Mouse (Mus musculus) kidney, postnatal 0 days (tissue): ENCODE data around the gene Muc20. TPM values are rescaled to one million over a fixed set of nuclear protein-coding genes. Genes with fewer than 3 reads are reported as not detected.

ENCODE experiments used
- ATAC-seq: fragments of 200-750 bp; cut with Nextera tagmentation; replicated peaks from 2 replicates; pipeline ENCODE4 v1.8.0; 2017; ENCODE audit warnings: low read depth, moderate number of reproducible peaks, moderate TSS enrichment, moderate library complexity; ENCODE audit not compliant: low FRiP score
- DNase-seq: peaks from one replicate; pipeline ENCODE4 v3.0.0-alpha.2; 2016; ENCODE audit warnings: low spot score
- H3K27ac ChIP-seq: fragments of 300-500 bp; sonication (generic); 2 replicates; pipeline ENCODE4 v1.5.1; 2014; ENCODE audit warnings: mild to moderate bottlenecking
- H3K27me3 ChIP-seq: fragments of 300-500 bp; sonication (generic); 2 replicates; pipeline ENCODE4 v1.6.1; 2014; ENCODE audit warnings: low read length, mixed read lengths; ENCODE audit not compliant: insufficient read depth
- H3K36me3 ChIP-seq: fragments of 300-500 bp; sonication (generic); 2 replicates; pipeline ENCODE4 v1.6.1; 2014; ENCODE audit warnings: low read length, mixed read lengths; ENCODE audit not compliant: insufficient read depth
- H3K4me1 ChIP-seq: fragments of 300-500 bp; sonication (generic); replicated peaks from 2 replicates; pipeline ENCODE4 v1.6.1; 2014; ENCODE audit warnings: antibody characterized with exemption, low read length, mixed read lengths; ENCODE audit not compliant: insufficient read depth
- H3K4me2 ChIP-seq: fragments of 300-500 bp; sonication (generic); 2 replicates; pipeline ENCODE4 v1.6.1; 2014; ENCODE audit warnings: mild to moderate bottlenecking, low read length, moderate library complexity, mixed read lengths
- H3K4me3 ChIP-seq: fragments of 300-500 bp; sonication (generic); replicated peaks from 2 replicates; pipeline ENCODE4 v1.5.1; 2014; ENCODE audit warnings: low read depth, low read length
- H3K9ac ChIP-seq: fragments of 300-500 bp; sonication (generic); 2 replicates; pipeline ENCODE4 v1.6.1; 2014; ENCODE audit warnings: low read depth, low read length
- H3K9me3 ChIP-seq: fragments of 300-500 bp; sonication (generic); replicated peaks from 2 replicates; pipeline ENCODE4 v1.6.1; 2016; ENCODE audit warnings: low read length, inconsistent platforms, mixed read lengths
- CTCF ChIP-seq: IDR thresholded peaks from 2 replicates; pipeline ENCODE4 v1.5.1; 2016; ENCODE audit warnings: antibody characterized with exemption, low read depth, mild to moderate bottlenecking, moderate library complexity
- WGBS: fragments of 180-500 bp; shearing (Covaris S2); extraction: QIAGEN DNeasy Blood & Tissue Kit; methylation state at CpG from one replicate; pipeline ENCODE4 v1.1.7; 2014; 5-methylcytosine and 5-hydroxymethylcytosine counted together
- polyA plus RNA-seq: library from polyadenylated mRNA; unstranded; fragments of >200 nt; fragmentation: Nextera tagmentation; extraction: Ambion mirVana; gene quantifications from 2 replicates; pipeline ENCODE4 v1.2.1, GENCODE M21; 2015

Muc20 gene
- polyA plus RNA-seq, 1 experiment from 2014 or later, result 17.2 TPM

- ATAC-seq, result no peak
These were observed 13.7 kb downstream of the Muc20 start for GRCm38 (mm10) chr16:32783324-32784062.

GRCm38 (mm10) chr16:32778956-32779355 is 18.3 kb downstream of the Muc20 start:
- Histone ChIP-seq H3K27ac (no peak overlapping the region), H3K4me1 (0 out of 2 replicates have a peak, but pooled peaks cover 3% of the 10 kb centered on the region), H3K27me3 (no peaks in the 10 kb centered on the region), H3K9me3 (no peaks in the 10 kb centered on the region), H3K4me3 (no peak overlapping the region), H3K9ac (no peak overlapping the region), H3K4me2 (no peak overlapping the region), H3K36me3 (no peaks in the 10 kb centered on the region)
- 68% methylated on average over 8 of the region's 8 CpGs for WGBS
- ATAC-seq, result no peak
- DNase-seq, result no peak
- no peak for TF ChIP-seq CTCF

More at GRCm38 (mm10) chr16:32783324-32784062, 13.7 kb downstream of the Muc20 start:
- TF ChIP-seq CTCF, result no peak
- Histone ChIP-seq H3K9ac (no peak overlapping the region), H3K9me3 (no peaks in the 10 kb centered on the region), H3K4me3 (no peak overlapping the region), H3K4me2 (no peak overlapping the region), H3K27ac (no peak overlapping the region), H3K27me3 (no peaks in the 10 kb centered on the region), H3K4me1 (0 out of 2 replicates have a peak, but pooled peaks cover 3% of the 10 kb centered on the region), H3K36me3 (no peaks in the 10 kb centered on the region)
- DNase-seq, result no peak
- WGBS, result 50% methylated on average over 5 of the region's 5 CpGs

- ATAC-seq, result no peak
- H3K27me3 ChIP-seq, result no peaks in the 10 kb centered on the region
- no peaks in the 10 kb centered on the region for H3K4me1 ChIP-seq
- H3K9ac ChIP-seq, result no peak overlapping the region
- no peak overlapping the region for H3K4me3 ChIP-seq
- H3K36me3 ChIP-seq, result no peaks in the 10 kb centered on the region
- no peak for TF ChIP-seq CTCF
- DNase-seq, result no peak
- no peak overlapping the region for H3K4me2 ChIP-seq
- no peaks in the 10 kb centered on the region for H3K9me3 ChIP-seq
- 34% methylated on average over 10 of the region's 10 CpGs for WGBS
- H3K27ac ChIP-seq, result no peak overlapping the region
These were observed 20.6 kb downstream of the Muc20 start for GRCm38 (mm10) chr16:32776676-32777075.

GRCm38 (mm10) chr16:32766904-32767303 is 30.3 kb downstream of the Muc20 start:
- TF ChIP-seq CTCF, result no peak
- ATAC-seq (no peak), DNase-seq (no peak)
- Histone ChIP-seq H3K36me3 (no peaks in the 10 kb centered on the region), H3K27me3 (no peaks in the 10 kb centered on the region), H3K9ac (no peak overlapping the region), H3K27ac (no peak overlapping the region), H3K4me1 (no peaks in the 10 kb centered on the region), H3K4me2 (no peak overlapping the region), H3K4me3 (no peak overlapping the region), H3K9me3 (no peaks in the 10 kb centered on the region)
- 92% methylated on average over 7 of the region's 7 CpGs for WGBS

- no peaks in the 10 kb centered on the region for H3K27me3 ChIP-seq
- no peak for ATAC-seq
These were observed 32.3 kb downstream of the Muc20 start for GRCm38 (mm10) chr16:32764961-32765360.

GRCm38 (mm10) chr16:32764550-32764949 is 32.7 kb downstream of the Muc20 start:
- WGBS, result 87% methylated on average over 2 of the region's 2 CpGs
- no peak for TF ChIP-seq CTCF
- H3K36me3 ChIP-seq, result no peaks in the 10 kb centered on the region

More at GRCm38 (mm10) chr16:32764961-32765360, 32.3 kb downstream of the Muc20 start:
- no peak for TF ChIP-seq CTCF
- DNase-seq, result no peak
- Histone ChIP-seq H3K4me1 (no peaks in the 10 kb centered on the region), H3K4me3 (no peak overlapping the region), H3K4me2 (no peak overlapping the region), H3K9ac (no peak overlapping the region), H3K36me3 (no peaks in the 10 kb centered on the region), H3K9me3 (no peaks in the 10 kb centered on the region), H3K27ac (no peak overlapping the region)
- WGBS, result 72% methylated on average over 6 of the region's 6 CpGs

More at GRCm38 (mm10) chr16:32764550-32764949, 32.7 kb downstream of the Muc20 start:
- no peak overlapping the region for H3K9ac ChIP-seq
- H3K4me3 ChIP-seq, result no peak overlapping the region
- no peak overlapping the region for H3K4me2 ChIP-seq
- ATAC-seq (no peak), DNase-seq (no peak)
- no peaks in the 10 kb centered on the region for H3K4me1 ChIP-seq
- H3K9me3 ChIP-seq, result no peaks in the 10 kb centered on the region
- no peak overlapping the region for H3K27ac ChIP-seq
- H3K27me3 ChIP-seq, result no peaks in the 10 kb centered on the region
